Mouse (Mus musculus): Measurements from ENCODE around the gene Lin54. TPM values are rescaled to one million over a fixed set of nuclear protein-coding genes. Genes with fewer than 3 reads are reported as not detected.

Gene Lin54
- polyA plus RNA-seq, 1 experiment = 4.5 TPM

GRCm38 (mm10) chr5:100462374-100462773, 38.1 kb downstream of the Lin54 start:
- TF ChIP-seq POLR2A (IDR thresholded peaks at IDR 0.05; ENCODE audit: borderline replicate concordance, extremely low read depth, low read depth, low read length) (no peak), CTCF (IDR thresholded peaks at IDR 0.05; ENCODE audit: insufficient read depth, low read length) (no peak)
- 92% methylated on average over 2 of the region's 2 CpGs for WGBS
- H3K4me1 ChIP-seq (ENCODE audit: control insufficient read depth, insufficient read depth, low read length) = no peaks in the 10 kb centered on the region
- no peak overlapping the region for H3K4me3 ChIP-seq (replicated peaks; ENCODE audit: extremely low read depth, low read depth, low read length)
- no peak for DNase-seq

GRCm38 (mm10) chr5:100461526-100461925, 38.9 kb downstream of the Lin54 start:
- Histone ChIP-seq H3K4me1 (ENCODE audit: control insufficient read depth, insufficient read depth, low read length) (no peaks in the 10 kb centered on the region), H3K4me3 (replicated peaks; ENCODE audit: extremely low read depth, low read depth, low read length) (no peak overlapping the region)
- no peak for DNase-seq
- 92% methylated on average over 9 of the region's 9 CpGs for WGBS
- TF ChIP-seq CTCF (IDR thresholded peaks at IDR 0.05; ENCODE audit: insufficient read depth, low read length) (no peak), POLR2A (IDR thresholded peaks at IDR 0.05; ENCODE audit: borderline replicate concordance, extremely low read depth, low read depth, low read length) (no peak)

GRCm38 (mm10) chr5:100459468-100459867, 41.0 kb downstream of the Lin54 start:
- H3K4me1 ChIP-seq (ENCODE audit: control insufficient read depth, insufficient read depth, low read length) = no peaks in the 10 kb centered on the region
- TF ChIP-seq POLR2A (IDR thresholded peaks at IDR 0.05; ENCODE audit: borderline replicate concordance, extremely low read depth, low read depth, low read length) (no peak), CTCF (IDR thresholded peaks at IDR 0.05; ENCODE audit: insufficient read depth, low read length) (no peak)
- no peak overlapping the region for H3K4me3 ChIP-seq (replicated peaks; ENCODE audit: extremely low read depth, low read depth, low read length)
- no peak for DNase-seq
- WGBS = 87% methylated on average over 5 of the region's 5 CpGs

- no peak for DNase-seq
- Histone ChIP-seq H3K4me1 (ENCODE audit: control insufficient read depth, insufficient read depth, low read length) (no peaks in the 10 kb centered on the region), H3K4me3 (replicated peaks; ENCODE audit: extremely low read depth, low read depth, low read length) (no peak overlapping the region)
- 88% methylated on average over 2 of the region's 2 CpGs for WGBS
- TF ChIP-seq POLR2A (IDR thresholded peaks at IDR 0.05; ENCODE audit: borderline replicate concordance, extremely low read depth, low read depth, low read length) (no peak), CTCF (IDR thresholded peaks at IDR 0.05; ENCODE audit: insufficient read depth, low read length) (no peak)
Measured at GRCm38 (mm10) chr5:100451871-100452270, 48.6 kb downstream of the Lin54 start.

- Histone ChIP-seq H3K4me3 (replicated peaks; ENCODE audit: extremely low read depth, low read depth, low read length) (no peak overlapping the region), H3K4me1 (ENCODE audit: control insufficient read depth, insufficient read depth, low read length) (no peaks in the 10 kb centered on the region)
- TF ChIP-seq POLR2A (IDR thresholded peaks at IDR 0.05; ENCODE audit: borderline replicate concordance, extremely low read depth, low read depth, low read length) (no peak), CTCF (IDR thresholded peaks at IDR 0.05; ENCODE audit: insufficient read depth, low read length) (no peak)
- DNase-seq = no peak
- 94% methylated on average over 14 of the region's 14 CpGs for WGBS
Measured at GRCm38 (mm10) chr5:100438796-100439195, 61.6 kb downstream of the Lin54 start.

GRCm38 (mm10) chr5:100437917-100438316, 62.5 kb downstream of the Lin54 start:
- Histone ChIP-seq H3K4me3 (replicated peaks; ENCODE audit: extremely low read depth, low read depth, low read length) (no peak overlapping the region), H3K4me1 (ENCODE audit: control insufficient read depth, insufficient read depth, low read length) (no peaks in the 10 kb centered on the region)
- 97% methylated on average over 5 of the region's 5 CpGs for WGBS
- TF ChIP-seq POLR2A (IDR thresholded peaks at IDR 0.05; ENCODE audit: borderline replicate concordance, extremely low read depth, low read depth, low read length) (no peak), CTCF (IDR thresholded peaks at IDR 0.05; ENCODE audit: insufficient read depth, low read length) (no peak)
- no peak for DNase-seq

- H3K4me3 ChIP-seq (replicated peaks; ENCODE audit: extremely low read depth, low read depth, low read length) = no peak overlapping the region
- WGBS = 96% methylated on average over 4 of the region's 4 CpGs
- no peak for DNase-seq
- H3K4me1 ChIP-seq (ENCODE audit: control insufficient read depth, insufficient read depth, low read length) = no peaks in the 10 kb centered on the region
- TF ChIP-seq CTCF (IDR thresholded peaks at IDR 0.05; ENCODE audit: insufficient read depth, low read length) (peak; percentile 21; the same call in 1 of the 2 replicates), POLR2A (IDR thresholded peaks at IDR 0.05; ENCODE audit: borderline replicate concordance, extremely low read depth, low read depth, low read length) (no peak)
Measured at GRCm38 (mm10) chr5:100437086-100437485, 63.4 kb downstream of the Lin54 start.

- TF ChIP-seq POLR2A (IDR thresholded peaks at IDR 0.05; ENCODE audit: borderline replicate concordance, extremely low read depth, low read depth, low read length) (no peak), CTCF (IDR thresholded peaks at IDR 0.05; ENCODE audit: insufficient read depth, low read length) (no peak)
- peaks cover 16% of the 10 kb centered on the region for H3K4me1 ChIP-seq (ENCODE audit: control insufficient read depth, insufficient read depth, low read length)
- no peak for DNase-seq
- no peak overlapping the region for H3K4me3 ChIP-seq (replicated peaks; ENCODE audit: extremely low read depth, low read depth, low read length)
- 70% methylated on average over 2 of the region's 2 CpGs for WGBS
Measured at GRCm38 (mm10) chr5:100430966-100431365, 69.5 kb downstream of the Lin54 start.

- DNase-seq = no peak
- peak overlapping the region; percentile 83 for H3K4me3 ChIP-seq (replicated peaks; ENCODE audit: extremely low read depth, low read depth, low read length)
- TF ChIP-seq CTCF (IDR thresholded peaks at IDR 0.05; ENCODE audit: insufficient read depth, low read length) (no peak), POLR2A (IDR thresholded peaks at IDR 0.05; ENCODE audit: borderline replicate concordance, extremely low read depth, low read depth, low read length) (no peak)
- peaks cover 16% of the 10 kb centered on the region for H3K4me1 ChIP-seq (ENCODE audit: control insufficient read depth, insufficient read depth, low read length)
- WGBS = 3% methylated on average over 11 of the region's 11 CpGs
Measured at GRCm38 (mm10) chr5:100430076-100430390, 70.4 kb downstream of the Lin54 start.

- no peak for TF ChIP-seq CTCF (IDR thresholded peaks at IDR 0.05; ENCODE audit: insufficient read depth, low read length)
- peak; percentile 83 for TF ChIP-seq POLR2A (IDR thresholded peaks at IDR 0.05; ENCODE audit: borderline replicate concordance, extremely low read depth, low read depth, low read length)
- peak; percentile 88 for DNase-seq
- WGBS = under 1% methylated on average over 53 of the region's 53 CpGs
- Histone ChIP-seq H3K4me1 (ENCODE audit: control insufficient read depth, insufficient read depth, low read length) (peaks cover 16% of the 10 kb centered on the region), H3K4me3 (replicated peaks; ENCODE audit: extremely low read depth, low read depth, low read length) (peak overlapping the region; percentile 83)
Measured at GRCm38 (mm10) chr5:100429344-100430075, 70.9 kb downstream of the Lin54 start.

All from lung, adult 2 months (tissue).